Mouse (Mus musculus) left cerebral cortex, postnatal 14 days (tissue): ENCODE measurements at regions not wholly inside any gene's neighbourhood (a gene's known extent, or its start where the extent isn't known, plus 50 kb on each side); places are given as distances from the start of the nearest gene placed in this dataset.
"Not testable (repeated sequence)": the region's sequence is repeated elsewhere in the genome, so short reads cannot be mapped to it uniquely, and the experiment has no call there.

ENCODE experiments used
- DNase-seq, 2 experiments: peaks; one replicate each; pipeline ENCODE4 v3.0.0; 2021 to 2022; ENCODE audit warnings: low spot score in 2 of 2, mixed read lengths in 1 of 2
- intact Hi-C: fragments of 180-260 bp; cut with DNase I; formaldehyde crosslinking; loops from one replicate; pipeline ENCODE4 v1.15.1; 2025

DNA sequence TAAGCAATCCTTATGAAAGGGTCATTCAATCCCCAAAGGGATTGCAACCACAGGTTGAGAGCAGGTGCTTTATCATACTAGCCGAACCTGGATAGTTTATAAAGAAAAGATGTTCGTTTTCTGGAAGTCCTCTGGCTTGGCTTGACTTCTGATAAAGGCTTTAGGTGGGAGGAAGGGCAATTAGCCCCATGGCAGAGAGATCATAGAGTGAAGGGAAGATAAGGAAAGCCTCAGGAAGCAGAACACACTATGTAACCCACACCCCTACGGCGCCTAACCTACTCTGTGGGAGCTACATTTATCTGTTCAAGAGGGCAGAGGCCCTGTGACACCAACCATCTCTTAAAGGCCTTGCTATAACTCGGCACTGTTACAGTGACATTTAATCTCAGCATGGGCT lies 204.2 kb downstream of the Pten start:
- intact Hi-C loops: no loop called here
- no peak for DNase-seq

DNA sequence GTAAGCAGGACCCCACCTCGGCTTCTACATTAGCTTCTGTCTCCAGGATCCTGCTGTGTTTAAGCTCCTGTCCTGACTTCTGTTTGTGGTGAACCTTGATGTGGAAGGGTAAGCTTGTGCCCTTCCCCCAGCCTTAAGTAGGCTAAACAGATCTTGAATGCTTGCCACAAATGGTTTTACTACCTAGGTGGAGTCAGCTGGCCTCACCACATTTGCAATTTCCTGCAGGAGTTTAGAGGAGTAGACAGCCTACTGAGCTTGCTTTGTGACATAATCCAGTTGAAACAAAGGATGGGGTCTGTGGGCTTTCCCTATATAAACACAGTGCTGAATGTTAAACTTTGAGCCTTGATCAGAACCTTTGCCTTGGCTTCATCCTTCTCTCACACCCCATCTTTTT lies 206.7 kb downstream of the Pten start:
- intact Hi-C loops: no loop called here
- DNase-seq: no peak

DNA sequence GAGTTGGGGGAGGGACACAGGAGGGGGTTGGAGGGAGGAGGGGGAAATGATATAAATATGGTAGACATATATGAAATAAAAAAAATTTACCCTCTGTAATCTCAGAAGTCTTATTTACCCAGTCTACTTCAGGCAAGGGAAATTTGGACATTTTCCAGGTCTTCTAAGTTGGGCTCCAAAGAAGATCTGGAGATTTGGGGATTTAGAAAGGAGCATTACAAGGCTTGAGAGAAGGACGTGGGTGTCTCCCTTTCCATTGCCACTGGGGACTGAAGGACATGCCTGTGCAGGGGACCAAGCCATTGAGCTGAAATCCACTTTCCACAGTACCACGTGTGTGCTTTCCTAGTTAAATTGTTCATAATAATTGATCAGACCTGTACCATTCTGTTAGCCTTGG lies 208.2 kb downstream of the Pten start:
- no peak for DNase-seq
- intact Hi-C loops: no loop called here

DNA sequence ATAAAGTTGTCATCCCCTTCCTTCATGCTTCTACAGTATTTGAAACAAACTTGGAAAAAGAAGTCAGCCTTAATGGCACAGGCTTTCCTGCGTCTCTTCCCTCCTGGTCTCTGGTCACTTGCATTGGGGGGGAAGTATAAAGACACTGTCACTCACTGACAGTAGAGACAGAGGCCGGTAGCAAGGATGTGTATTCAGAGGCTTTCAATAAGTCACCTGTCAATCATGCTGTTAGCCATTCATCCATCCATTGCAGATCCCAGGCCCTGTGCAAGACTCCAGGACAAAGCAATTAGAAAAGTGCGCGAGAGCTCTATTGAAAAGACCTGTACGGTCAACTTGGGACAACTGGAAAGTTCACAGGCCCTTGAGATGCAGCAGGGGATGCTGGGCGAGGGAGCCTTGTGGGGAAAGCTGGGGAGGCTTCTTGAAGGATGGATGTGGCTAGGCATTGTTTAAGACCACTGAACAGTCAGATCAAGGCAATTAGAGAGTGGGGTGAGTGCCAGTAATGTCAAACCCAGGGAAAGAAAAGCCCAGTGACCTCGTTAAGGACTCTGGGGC lies 212.0 kb downstream of the Pten start:
- DNase-seq: no peak
- intact Hi-C loops: no loop called here

DNA sequence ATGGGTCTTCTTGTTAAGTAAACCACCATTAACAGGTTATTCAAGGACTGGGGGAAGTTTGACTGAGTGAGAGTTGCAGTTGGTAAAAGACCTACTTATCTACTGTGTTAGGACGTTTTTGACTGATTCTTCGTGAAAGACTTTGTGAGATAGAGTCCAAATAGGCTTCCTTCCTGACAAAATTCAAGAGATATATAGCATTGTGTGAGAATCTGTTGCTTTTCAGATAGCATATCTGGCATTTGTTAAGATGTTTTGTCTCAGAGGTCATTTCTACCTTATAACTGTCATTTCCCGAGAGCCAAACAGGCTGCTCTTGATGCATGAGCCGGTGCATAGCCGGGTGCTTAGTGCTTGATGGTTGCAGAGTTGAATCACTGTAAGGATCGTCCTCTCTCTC lies 214.8 kb downstream of the Pten start:
- DNase-seq: no peak
- intact Hi-C loops: no loop called here

DNA sequence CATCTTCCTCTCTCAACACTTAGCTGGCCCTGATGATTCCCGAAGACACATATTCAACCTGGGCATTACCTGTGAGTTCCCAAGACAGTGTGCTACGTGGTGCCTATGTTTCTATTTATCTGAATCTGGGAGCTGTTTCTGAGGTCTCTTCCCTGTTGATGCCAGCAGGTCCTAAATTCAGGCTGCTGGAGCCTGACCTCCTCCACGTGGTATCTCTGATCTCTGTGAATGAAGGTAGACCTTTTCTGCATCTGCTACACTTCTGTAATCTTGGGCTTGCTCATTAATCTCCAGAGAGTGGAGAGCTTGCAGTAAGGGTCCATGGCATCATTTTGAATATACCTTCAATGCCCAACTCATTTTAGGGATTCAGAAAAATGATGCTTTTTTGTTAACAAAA lies 215.8 kb downstream of the Pten start:
- intact Hi-C loops: no loop called here
- no peak for DNase-seq

DNA sequence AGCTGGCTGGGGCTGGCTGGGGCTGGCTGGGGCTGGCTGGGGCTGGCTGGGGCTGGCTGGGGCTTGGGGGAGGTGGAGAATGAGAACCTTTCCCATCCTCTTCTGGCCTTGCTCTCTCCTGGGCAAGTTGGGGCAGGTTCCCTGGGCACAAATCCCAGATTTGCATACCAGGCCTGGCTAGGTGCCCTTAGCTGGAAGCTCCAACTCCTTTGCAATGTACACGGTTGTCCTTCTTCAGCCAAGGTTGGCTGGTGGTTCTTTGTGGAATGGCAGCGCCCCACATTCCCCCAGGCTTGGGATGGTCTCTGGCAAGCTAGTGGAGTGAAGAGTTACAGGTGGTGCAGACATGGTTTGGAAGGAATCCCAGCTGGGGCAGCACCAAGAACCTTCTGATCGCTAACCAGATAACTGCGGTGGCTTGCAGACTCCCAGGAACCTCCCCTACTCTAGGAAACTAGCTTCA lies 217.5 kb downstream of the Pten start:
- intact Hi-C loops: no loop called here

DNA sequence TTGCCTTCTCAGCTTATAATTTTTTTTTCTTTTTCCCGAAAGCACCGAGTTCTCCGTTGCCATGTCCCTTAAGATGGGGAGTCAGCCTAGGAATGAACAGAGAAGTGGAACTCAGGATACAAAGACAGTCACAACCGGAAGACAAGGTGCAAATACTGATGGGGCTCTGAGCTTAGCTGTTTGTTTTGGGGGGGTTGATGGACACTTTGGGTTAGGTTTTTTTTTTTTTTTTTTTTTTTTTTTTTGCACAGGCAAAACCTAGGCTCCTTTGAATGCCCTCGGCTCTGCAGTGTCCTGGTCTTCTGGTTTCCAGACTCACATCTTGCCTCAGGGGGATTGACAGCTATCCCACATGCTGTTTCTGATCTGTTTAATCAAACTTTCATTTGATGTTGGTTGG lies 218.0 kb downstream of the Pten start:
- no peak for DNase-seq
- intact Hi-C loops: no loop called here

More for the DNA sequence above, 217.5 kb downstream of the Pten start:
- DNase-seq: no peak

DNA sequence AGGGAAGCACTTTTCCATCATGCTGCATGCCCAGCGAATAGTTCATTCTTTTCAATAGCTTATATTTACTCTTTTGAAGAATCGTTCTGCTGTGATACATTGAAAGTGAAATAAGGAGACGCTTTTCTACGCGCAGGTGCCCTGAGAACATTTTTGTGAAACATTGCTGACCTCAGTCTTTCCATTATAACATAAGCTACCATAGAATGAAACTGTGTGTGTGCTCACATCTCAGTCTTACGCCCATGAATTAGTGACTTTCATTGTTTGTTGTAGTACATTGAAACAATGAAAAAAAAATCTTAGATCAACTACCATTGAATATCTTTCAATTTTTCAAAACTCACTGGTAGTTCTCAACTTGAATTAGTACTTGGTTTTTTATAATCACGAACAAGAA lies 219.2 kb downstream of the Pten start:
- DNase-seq: no peak
- intact Hi-C loops: no loop called here

DNA sequence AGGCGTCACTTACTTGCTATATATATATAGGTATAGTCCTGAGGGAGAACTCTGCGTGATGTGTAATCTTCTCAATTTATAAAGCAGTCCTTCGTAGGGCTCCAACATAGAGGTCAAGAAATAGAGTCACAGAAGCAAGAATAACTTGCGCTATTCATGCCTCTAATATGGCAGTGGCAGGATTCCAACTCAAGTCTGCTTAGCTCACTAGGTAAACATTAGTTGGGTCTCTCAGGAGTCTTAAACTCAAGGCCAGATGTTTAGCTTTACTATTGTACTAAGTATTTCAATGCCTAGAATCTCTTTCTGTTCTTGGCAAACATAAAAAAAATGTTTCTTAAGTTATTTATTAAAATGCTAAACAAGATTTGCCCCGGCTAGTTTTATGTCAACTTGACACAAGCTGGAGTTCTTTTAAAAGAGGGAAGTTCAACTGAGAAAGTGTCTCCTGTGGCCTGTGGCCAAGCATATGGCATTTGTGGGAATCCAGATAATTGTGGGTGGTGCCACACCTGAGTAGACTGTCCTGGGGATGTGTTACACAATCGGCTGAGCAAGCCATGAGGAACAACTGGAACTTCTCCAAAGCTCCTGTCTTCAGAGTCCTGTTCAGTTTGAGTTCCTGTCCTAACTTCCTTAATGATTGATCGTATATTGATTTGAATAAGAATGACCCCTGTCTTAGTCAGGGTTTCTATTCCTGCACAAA lies 220.9 kb downstream of the Pten start:
- DNase-seq: no peak
- intact Hi-C loops: no loop called here

DNA sequence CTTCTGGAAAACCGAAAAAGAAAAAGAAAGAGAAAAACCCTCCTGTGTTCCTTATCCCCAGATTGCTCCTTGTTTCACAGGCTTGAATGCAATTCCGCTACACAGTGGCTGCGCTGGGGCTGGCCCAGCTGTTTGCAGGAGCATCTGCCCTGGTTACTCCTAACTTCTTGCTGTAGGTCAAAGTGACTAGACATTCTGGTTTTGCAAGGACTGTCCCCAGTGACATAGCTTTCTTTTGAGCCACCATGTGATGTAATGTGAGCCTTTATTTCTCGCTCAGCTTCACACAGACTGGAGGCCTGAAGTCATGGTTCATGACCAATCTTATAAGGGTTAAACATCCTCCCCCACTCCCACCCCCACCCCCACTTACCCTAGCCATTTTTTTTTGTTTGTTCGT lies 222.8 kb downstream of the Pten start:
- intact Hi-C loops: no loop called here
- DNase-seq: no peak

DNA sequence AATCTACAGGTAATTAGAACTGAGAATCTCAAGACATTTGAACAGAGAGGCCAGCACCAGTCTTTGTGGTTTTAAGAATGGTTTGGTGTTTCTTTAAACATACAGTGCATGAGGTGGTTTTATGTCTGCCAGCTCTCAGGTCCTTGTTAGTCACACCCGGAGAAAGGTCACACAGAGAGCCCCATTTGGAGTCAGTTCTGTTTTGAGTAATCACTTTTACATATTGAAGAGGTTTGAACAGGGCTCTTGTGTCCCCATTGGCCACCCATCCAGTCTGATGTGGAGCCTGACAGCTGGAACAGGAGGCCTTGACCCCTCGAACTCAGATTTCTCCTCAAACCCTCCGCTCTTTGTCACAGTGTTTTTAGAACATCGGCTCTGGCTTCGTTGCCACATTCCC lies 231.4 kb downstream of the Pten start:
- intact Hi-C loops: no loop called here
- no peak for DNase-seq

DNA sequence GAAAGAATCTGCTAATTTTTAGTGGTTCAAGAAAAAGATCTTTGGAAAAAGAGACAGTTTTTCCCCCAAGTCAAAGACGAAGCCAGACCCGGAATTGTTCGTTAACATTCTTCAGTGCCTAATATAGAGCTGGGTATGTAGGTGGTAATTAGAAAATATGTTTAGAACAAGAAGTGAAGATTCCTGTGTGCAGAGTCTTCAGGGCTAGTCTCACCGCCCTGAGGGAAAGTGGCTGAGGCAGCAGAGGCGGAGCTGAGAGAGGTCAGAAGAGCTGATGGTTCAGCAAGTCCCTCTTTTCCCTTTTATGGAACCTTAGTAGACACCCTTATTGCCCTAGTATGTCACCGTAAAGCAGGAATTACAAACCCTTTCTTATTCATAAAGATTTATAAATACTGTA lies 232.0 kb downstream of the Pten start:
- intact Hi-C loops: no loop called here
- DNase-seq: no peak

DNA sequence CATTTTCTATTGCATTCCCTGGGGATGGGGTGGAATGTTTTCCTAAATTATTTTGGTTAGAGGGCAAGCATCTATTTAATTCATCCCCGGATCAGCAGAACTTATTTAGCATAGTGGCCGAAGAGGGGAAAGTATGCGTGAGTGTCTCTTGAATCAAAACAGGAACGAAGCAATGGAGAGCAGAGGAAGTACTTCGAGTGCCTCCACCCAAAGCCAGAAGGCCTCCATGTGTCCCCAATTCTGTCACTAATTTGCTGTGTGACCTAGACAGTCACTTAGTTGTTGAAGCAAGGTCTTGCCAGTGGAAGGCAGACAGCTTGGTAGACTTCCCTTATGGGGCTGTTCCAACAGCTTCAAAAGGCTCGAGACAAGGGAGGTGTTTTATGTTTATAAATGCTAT lies 233.3 kb downstream of the Pten start:
- no peak for DNase-seq
- intact Hi-C loops: no loop called here

DNA sequence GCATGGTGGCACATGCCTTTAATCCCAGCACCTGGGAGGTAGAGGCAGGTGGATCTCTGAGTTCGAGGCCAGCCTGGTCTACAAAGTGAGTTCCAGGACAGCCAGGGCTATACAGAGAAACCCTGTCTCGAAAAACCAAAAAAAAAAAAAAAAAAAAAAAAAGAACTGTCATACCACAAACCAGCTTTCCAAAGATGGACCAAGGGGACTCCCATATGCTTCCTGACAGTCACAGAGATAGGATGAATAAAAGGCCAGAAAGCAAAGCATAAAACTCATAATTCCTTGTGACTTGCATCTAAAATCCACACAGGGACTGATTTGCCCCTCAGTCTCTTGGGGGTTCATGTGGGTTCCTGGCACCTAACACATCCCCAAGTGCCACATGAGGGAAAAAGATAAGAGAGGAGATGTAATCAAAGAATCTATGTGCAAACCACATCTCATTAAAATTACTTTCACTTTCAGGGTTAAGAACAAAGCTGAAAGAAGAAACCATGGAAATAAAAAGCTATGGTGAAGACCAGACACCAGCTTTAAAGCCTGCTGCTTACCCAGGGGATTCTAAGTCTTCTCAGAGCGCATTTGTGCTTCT lies 241.4 kb downstream of the Pten start:
- intact Hi-C loops: no loop called here
- no peak for DNase-seq

DNA sequence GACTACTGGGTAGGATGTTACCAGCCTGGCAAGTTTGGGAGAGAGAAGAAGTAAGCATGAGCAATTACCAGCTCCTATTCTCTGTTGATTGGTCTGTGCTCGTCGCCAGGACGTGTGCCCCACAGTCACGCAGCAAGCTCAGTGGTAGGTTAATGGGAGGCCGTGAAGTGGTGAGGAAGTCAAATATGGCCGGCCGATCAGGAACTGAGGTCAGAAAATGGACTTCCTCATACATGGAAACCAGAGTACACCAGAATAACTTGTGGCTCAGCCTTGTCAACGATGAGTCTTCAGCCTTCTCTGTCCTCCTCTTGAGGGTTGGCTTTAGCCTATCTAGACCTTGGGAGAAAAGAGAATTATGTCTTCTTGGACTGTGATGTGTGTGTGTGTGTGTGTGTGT lies 250.3 kb downstream of the Pten start:
- DNase-seq: no peak
- intact Hi-C loops: no loop called here

DNA sequence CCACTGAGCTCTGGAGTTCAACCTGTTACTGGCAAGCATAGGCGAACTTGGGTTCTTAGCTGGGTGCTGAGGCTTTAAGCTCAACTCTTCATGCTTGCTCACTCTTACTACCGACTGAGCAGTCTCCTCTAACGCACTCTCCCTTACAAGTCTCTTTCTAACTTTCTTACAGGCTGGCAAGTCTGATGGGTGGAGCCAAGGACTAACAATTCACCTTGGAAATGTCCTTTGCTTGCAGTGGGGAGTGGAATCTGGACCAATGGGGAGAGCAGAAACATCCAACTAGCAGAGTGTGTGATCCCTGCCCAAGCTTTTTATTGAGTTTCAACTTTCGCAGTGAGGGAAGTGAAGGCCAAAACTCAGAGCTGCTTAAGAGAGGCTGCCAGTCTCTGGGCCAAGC lies 250.8 kb downstream of the Pten start:
- intact Hi-C loops: no loop called here
- DNase-seq: no peak

DNA sequence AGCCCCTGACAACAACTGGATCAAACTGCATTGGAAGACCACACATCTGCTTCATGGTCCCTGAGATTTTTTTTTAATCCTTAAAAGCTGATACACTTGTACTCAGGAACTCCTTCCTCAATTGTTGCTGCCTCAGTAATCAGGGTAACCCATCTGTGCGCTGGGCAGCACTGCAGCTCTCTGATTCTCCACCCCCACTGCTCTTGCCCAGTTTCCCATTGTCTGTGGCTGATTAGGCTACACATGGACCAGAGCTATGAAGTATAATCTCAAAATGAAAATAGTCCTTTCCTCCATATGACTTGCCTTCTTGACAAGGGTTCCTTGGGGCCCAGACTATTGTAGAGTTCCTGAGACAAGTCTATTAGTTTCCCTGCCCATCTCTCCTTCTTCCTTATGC lies 251.5 kb downstream of the Pten start:
- DNase-seq: no peak
- intact Hi-C loops: no loop called here

DNA sequence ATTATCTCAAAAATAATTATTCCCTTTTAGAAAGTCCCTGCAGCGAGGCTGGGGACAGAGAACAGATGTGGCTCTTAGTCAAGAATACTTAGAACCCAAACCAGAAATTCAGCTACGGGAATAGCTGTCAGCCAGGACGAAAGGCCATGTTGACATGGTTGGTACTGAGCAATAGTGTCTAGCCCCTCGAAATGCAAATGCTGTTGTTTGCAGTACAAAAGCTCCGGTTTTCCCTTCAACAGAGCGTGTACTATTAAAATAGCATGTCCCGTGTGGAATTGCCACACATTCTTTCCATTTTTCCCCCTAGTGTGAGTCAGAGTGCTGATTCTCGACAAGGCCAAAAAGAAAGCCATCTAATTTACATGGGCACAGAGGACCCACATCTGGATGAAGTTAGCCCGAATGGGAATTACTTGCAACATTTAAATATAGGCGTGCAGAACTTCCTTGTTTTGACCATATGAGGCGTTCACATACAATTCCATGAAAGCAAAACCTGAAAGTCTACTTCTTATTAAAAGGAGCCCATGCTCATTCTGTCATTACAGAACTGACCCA lies 253.7 kb downstream of the Pten start:
- no peak for DNase-seq
- intact Hi-C loops: no loop called here

DNA sequence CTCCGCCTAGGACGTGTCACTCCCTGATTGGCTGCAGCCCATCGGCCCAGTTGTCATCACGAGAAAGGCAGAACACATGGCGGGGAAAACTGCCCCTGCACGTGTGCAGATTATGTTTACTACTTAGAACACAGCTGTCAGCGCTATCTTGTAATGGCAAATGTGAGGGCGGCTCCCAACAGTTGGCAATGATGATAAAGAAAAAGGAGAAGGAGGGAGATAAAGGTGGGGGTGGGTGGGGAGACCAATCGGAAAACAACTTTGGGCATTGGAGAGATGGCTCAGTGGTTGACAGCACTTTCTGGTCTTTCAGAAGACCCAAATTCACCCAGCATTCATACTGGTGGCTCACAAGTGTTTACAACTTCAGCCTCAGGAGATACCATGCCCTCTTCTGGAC lies 257.6 kb downstream of the Pten start:
- intact Hi-C loops, DNase-seq: not testable (repeated sequence)

DNA sequence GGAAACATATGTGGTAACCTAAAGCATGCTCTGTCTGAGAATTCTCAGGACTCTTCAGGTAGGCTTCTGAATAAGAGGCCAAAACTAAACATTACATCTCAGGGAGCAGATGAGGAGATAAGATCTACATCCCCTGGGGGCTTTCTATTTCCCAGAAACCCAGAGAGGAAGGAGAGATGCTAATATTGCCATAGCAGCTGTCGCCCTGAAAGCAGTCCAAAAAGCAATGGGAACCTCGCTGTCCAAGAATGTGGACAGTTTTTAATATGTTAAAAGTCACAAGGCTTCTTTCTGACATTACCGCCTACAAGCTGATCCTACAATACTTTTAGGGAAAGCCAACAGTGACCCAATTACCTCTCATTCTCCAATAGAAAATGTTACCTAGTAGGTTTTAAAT lies 263.9 kb downstream of the Pten start:
- DNase-seq: no peak
- intact Hi-C loops: no loop called here
